Mouse (Mus musculus) left cerebral cortex, postnatal 25 days (tissue): ENCODE measurements around the gene Gm3020. TPM values are rescaled to one million over a fixed set of nuclear protein-coding genes. Genes with fewer than 3 reads are reported as not detected.
"Not testable (repeated sequence)": the region's sequence is repeated elsewhere in the genome, so short reads cannot be mapped to it uniquely, and the experiment has no call there.

Experiments
- DNase-seq, 2 experiments: peaks; one replicate each; pipeline ENCODE4 v3.0.0; 2022; ENCODE audit warnings: low spot score in 2 of 2, mixed read lengths in 1 of 2
- intact Hi-C: fragments of 180-260 bp; cut with DNase I; formaldehyde crosslinking; loops from one replicate; pipeline ENCODE4 v1.15.1; 2025
- total RNA-seq, 2 experiments: library from RNA; stranded (reverse); gene quantifications; 2 replicates each; pipeline ENCODE4 v1.2.3; 2021

Gene Gm3020
- total RNA-seq = 1 to 10 TPM; 2.0 to 2.2 TPM

- intact Hi-C loops, DNase-seq: not testable (repeated sequence)
Measured at GRCm38 (mm10) chr14:3651730-3652129, at the start of gene Gm3020. Gene Gm3020, plus strand, starts transcription at chr14:3652030.

- intact Hi-C loops, DNase-seq: not testable (repeated sequence)
Measured at GRCm38 (mm10) chr14:3634212-3634611, 17.6 kb upstream of the Gm3020 start, which contains the start of gene Gm3012. Gene Gm3012, plus strand, starts transcription at chr14:3634512.

- DNase-seq, intact Hi-C loops: not testable (repeated sequence)
Measured at GRCm38 (mm10) chr14:3688483-3688882, 36.7 kb downstream of the Gm3020 start, which contains the start of gene Gm3043. Gene Gm3043, plus strand, starts transcription at chr14:3688783.

Other genes starting within 250 kb of the Gm3020 start
- gene Gm10409, start 239.4 kb upstream of the Gm3020 start, total RNA-seq = 1 to 10 TPM; 2.0 to 2.2 TPM
- under 1 TPM in 1 of 2 experiments, not detected in 1; 0.34 TPM for gene Gm3005, start 223.9 kb upstream of the Gm3020 start, total RNA-seq
- gene Gm10408, start 202.7 kb upstream of the Gm3020 start, total RNA-seq = not detected
- not detected for gene Gm3012, start 17.5 kb upstream of the Gm3020 start, total RNA-seq
- not detected for gene Gm3043, start 36.8 kb downstream of the Gm3020 start, total RNA-seq
- gene Gm3002, start 158.0 kb downstream of the Gm3020 start, total RNA-seq = under 1 TPM; 0.50 to 0.60 TPM
- gene Gm3033, start 194.2 kb downstream of the Gm3020 start, total RNA-seq = under 1 TPM in 1 of 2 experiments, not detected in 1; 0.73 TPM
- gene Gm2916, start 232.1 kb downstream of the Gm3020 start, total RNA-seq = not detected